Mouse (Mus musculus): Measurements from ENCODE around the gene Fancc. TPM values are rescaled to one million over a fixed set of nuclear protein-coding genes. Genes with fewer than 3 reads are reported as not detected.

Fancc gene
- polyA plus RNA-seq, 1 experiment from 2014 or later, result 25.9 TPM

- Histone ChIP-seq H3K36me3 (ENCODE audit: insufficient read depth) (peaks cover 39% of the 10 kb centered on the region), H3K4me2 (no peak overlapping the region), H3K4me3 (ENCODE audit: low read depth, low read length) (no peak overlapping the region), H3K9ac (no peak overlapping the region), H3K27ac (ENCODE audit: low read depth) (peak overlapping the region; percentile 47; the same call in 1 of the 2 replicates), H3K9me3 (ENCODE audit: low read depth, low read length) (no peaks in the 10 kb centered on the region), H3K4me1 (ENCODE audit: insufficient read depth) (peaks cover 6% of the 10 kb centered on the region; the same call in 1 of the 2 replicates), H3K27me3 (ENCODE audit: insufficient read depth, low read length) (no peaks in the 10 kb centered on the region)
- DNase-seq, result no peak
- no peak for ATAC-seq (ENCODE audit: insufficient read depth)
- 56% methylated on average over 18 of the region's 18 CpGs for WGBS
- no peak for TF ChIP-seq CTCF (IDR thresholded peaks at IDR 0.05; ENCODE audit: low read depth)
These were observed 236.1 kb downstream of the Fancc start for GRCm38 (mm10) chr13:63260753-63261631.

- DNase-seq, result no peak
- Histone ChIP-seq H3K27ac (ENCODE audit: low read depth) (peak overlapping the region; percentile 47; the same call in 1 of the 2 replicates), H3K4me1 (ENCODE audit: insufficient read depth) (peaks cover 15% of the 10 kb centered on the region; the same call in 1 of the 2 replicates)
These were observed 236.9 kb downstream of the Fancc start for GRCm38 (mm10) chr13:63260133-63260532.

DNA sequence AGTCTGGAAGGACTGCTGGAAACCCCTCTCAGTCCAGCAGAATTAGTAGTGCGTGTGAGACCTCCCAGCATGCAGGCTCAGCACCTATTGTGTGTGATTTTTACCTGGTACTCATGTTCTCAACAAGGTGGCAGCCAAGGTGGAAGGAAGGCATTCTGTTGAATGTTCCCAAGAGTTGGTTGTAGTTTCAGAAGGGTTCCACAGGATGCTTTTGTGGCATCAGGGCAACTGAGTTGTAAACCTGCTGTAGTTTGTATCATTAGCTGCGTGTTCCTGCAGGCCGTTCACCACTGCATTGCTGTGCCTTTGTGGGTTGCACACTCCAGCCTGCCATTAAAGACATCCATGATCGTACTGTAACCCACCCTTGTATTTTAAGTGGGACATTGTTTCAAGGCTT is 238.4 kb downstream of the Fancc start:
- H3K36me3 ChIP-seq (ENCODE audit: insufficient read depth), result peaks cover 58% of the 10 kb centered on the region

More at GRCm38 (mm10) chr13:63260133-63260532, 236.9 kb downstream of the Fancc start:
- no peak for ATAC-seq (ENCODE audit: insufficient read depth)
- H3K27me3 ChIP-seq (ENCODE audit: insufficient read depth, low read length), result no peaks in the 10 kb centered on the region
- 49% methylated on average over 4 of the region's 4 CpGs for WGBS
- no peak overlapping the region for H3K4me2 ChIP-seq
- peaks cover 47% of the 10 kb centered on the region for H3K36me3 ChIP-seq (ENCODE audit: insufficient read depth)
- TF ChIP-seq CTCF (IDR thresholded peaks at IDR 0.05; ENCODE audit: low read depth), result no peak
- H3K4me3 ChIP-seq (ENCODE audit: low read depth, low read length), result no peak overlapping the region
- no peak overlapping the region for H3K9ac ChIP-seq
- H3K9me3 ChIP-seq (ENCODE audit: low read depth, low read length), result no peaks in the 10 kb centered on the region

GRCm38 (mm10) chr13:63258167-63258582 is 238.9 kb downstream of the Fancc start:
- no peak; the same call in 1 of the 2 replicates for ATAC-seq (ENCODE audit: insufficient read depth)
- WGBS, result 44% methylated on average over 6 of the region's 6 CpGs
- TF ChIP-seq CTCF (IDR thresholded peaks at IDR 0.05; ENCODE audit: low read depth), result no peak
- Histone ChIP-seq H3K9ac (no peak overlapping the region), H3K36me3 (ENCODE audit: insufficient read depth) (peaks cover 59% of the 10 kb centered on the region), H3K9me3 (ENCODE audit: low read depth, low read length) (no peaks in the 10 kb centered on the region), H3K4me3 (ENCODE audit: low read depth, low read length) (no peak overlapping the region), H3K4me2 (no peak overlapping the region), H3K27me3 (ENCODE audit: insufficient read depth, low read length) (no peaks in the 10 kb centered on the region), H3K27ac (ENCODE audit: low read depth) (no peak overlapping the region; the same call in 1 of the 2 replicates), H3K4me1 (ENCODE audit: insufficient read depth) (peaks cover 20% of the 10 kb centered on the region)
- DNase-seq, result peak; percentile 58

More for the DNA sequence above, 238.4 kb downstream of the Fancc start:
- H3K27me3 ChIP-seq (ENCODE audit: insufficient read depth, low read length), result no peaks in the 10 kb centered on the region
- peaks cover 18% of the 10 kb centered on the region; the same call in 1 of the 2 replicates for H3K4me1 ChIP-seq (ENCODE audit: insufficient read depth)
- no peak overlapping the region; the same call in 1 of the 2 replicates for H3K27ac ChIP-seq (ENCODE audit: low read depth)
- H3K9me3 ChIP-seq (ENCODE audit: low read depth, low read length), result no peaks in the 10 kb centered on the region
- no peak overlapping the region for H3K4me3 ChIP-seq (ENCODE audit: low read depth, low read length)
- H3K4me2 ChIP-seq, result no peak overlapping the region
- ATAC-seq (ENCODE audit: insufficient read depth) (no peak), DNase-seq (no peak)
- no peak overlapping the region for H3K9ac ChIP-seq
- WGBS, result 81% methylated on average over 4 of the region's 4 CpGs
- no peak for TF ChIP-seq CTCF (IDR thresholded peaks at IDR 0.05; ENCODE audit: low read depth)

GRCm38 (mm10) chr13:63256807-63257206 is 240.3 kb downstream of the Fancc start:
- Histone ChIP-seq H3K4me2 (no peak overlapping the region), H3K4me1 (ENCODE audit: insufficient read depth) (peaks cover 32% of the 10 kb centered on the region), H3K9me3 (ENCODE audit: low read depth, low read length) (no peaks in the 10 kb centered on the region), H3K27me3 (ENCODE audit: insufficient read depth, low read length) (no peaks in the 10 kb centered on the region), H3K4me3 (ENCODE audit: low read depth, low read length) (no peak overlapping the region), H3K9ac (no peak overlapping the region), H3K27ac (ENCODE audit: low read depth) (peak overlapping the region; percentile 69; the same call in 1 of the 2 replicates), H3K36me3 (ENCODE audit: insufficient read depth) (peaks cover 48% of the 10 kb centered on the region)
- peak; percentile 44; the same call in 1 of the 2 replicates for TF ChIP-seq CTCF (IDR thresholded peaks at IDR 0.05; ENCODE audit: low read depth)
- DNase-seq (peak; percentile 76), ATAC-seq (ENCODE audit: insufficient read depth) (peak; percentile 73)
- 51% methylated on average over 7 of the region's 7 CpGs for WGBS

GRCm38 (mm10) chr13:63256146-63256545 is 240.9 kb downstream of the Fancc start:
- H3K4me2 ChIP-seq, result no peak overlapping the region
- TF ChIP-seq CTCF (IDR thresholded peaks at IDR 0.05; ENCODE audit: low read depth), result no peak
- peaks cover 43% of the 10 kb centered on the region for H3K36me3 ChIP-seq (ENCODE audit: insufficient read depth)
- DNase-seq (no peak), ATAC-seq (ENCODE audit: insufficient read depth) (0 out of 2 replicates have a peak, but pooled peaks have one; percentile 18)
- no peak overlapping the region for H3K9ac ChIP-seq
- peak overlapping the region; percentile 50; the same call in 1 of the 2 replicates for H3K27ac ChIP-seq (ENCODE audit: low read depth)
- H3K9me3 ChIP-seq (ENCODE audit: low read depth, low read length), result no peaks in the 10 kb centered on the region
- H3K4me1 ChIP-seq (ENCODE audit: insufficient read depth), result peaks cover 37% of the 10 kb centered on the region
- WGBS, result 59% methylated on average over 6 of the region's 6 CpGs
- H3K4me3 ChIP-seq (ENCODE audit: low read depth, low read length), result no peak overlapping the region
- no peaks in the 10 kb centered on the region for H3K27me3 ChIP-seq (ENCODE audit: insufficient read depth, low read length)

- TF ChIP-seq CTCF (IDR thresholded peaks at IDR 0.05; ENCODE audit: low read depth), result no peak
- Histone ChIP-seq H3K27me3 (ENCODE audit: insufficient read depth, low read length) (no peaks in the 10 kb centered on the region), H3K27ac (ENCODE audit: low read depth) (peak overlapping the region; percentile 50; the same call in 1 of the 2 replicates), H3K4me3 (ENCODE audit: low read depth, low read length) (no peak overlapping the region), H3K4me1 (ENCODE audit: insufficient read depth) (peaks cover 43% of the 10 kb centered on the region), H3K36me3 (ENCODE audit: insufficient read depth) (peaks cover 44% of the 10 kb centered on the region), H3K9me3 (ENCODE audit: low read depth, low read length) (no peaks in the 10 kb centered on the region), H3K9ac (no peak overlapping the region), H3K4me2 (no peak overlapping the region)
- DNase-seq, result peak; percentile 30
- no peak for ATAC-seq (ENCODE audit: insufficient read depth)
- WGBS, result 71% methylated on average over 5 of the region's 5 CpGs
These were observed 241.5 kb downstream of the Fancc start for GRCm38 (mm10) chr13:63255519-63256011.
